Mouse (Mus musculus) heart, postnatal 25 days (tissue): ENCODE measurements around the gene Mpp6. TPM values are rescaled to one million over a fixed set of nuclear protein-coding genes. Genes with fewer than 3 reads are reported as not detected.

Source experiments
- DNase-seq: peaks from one replicate; pipeline ENCODE4 v3.0.0; 2022; ENCODE audit warnings: low spot score
- intact Hi-C: fragments of 180-260 bp; cut with DNase I; formaldehyde crosslinking; loops from one replicate; pipeline ENCODE4 v1.15.1; 2025
- total RNA-seq, 2 experiments: library from RNA; stranded (reverse); gene quantifications; 2 replicates each; pipeline ENCODE4 v1.2.3; 2021

Mpp6 gene
- total RNA-seq, 2 experiments from 2014 or later = 59.7 to 61.3 TPM

DNA sequence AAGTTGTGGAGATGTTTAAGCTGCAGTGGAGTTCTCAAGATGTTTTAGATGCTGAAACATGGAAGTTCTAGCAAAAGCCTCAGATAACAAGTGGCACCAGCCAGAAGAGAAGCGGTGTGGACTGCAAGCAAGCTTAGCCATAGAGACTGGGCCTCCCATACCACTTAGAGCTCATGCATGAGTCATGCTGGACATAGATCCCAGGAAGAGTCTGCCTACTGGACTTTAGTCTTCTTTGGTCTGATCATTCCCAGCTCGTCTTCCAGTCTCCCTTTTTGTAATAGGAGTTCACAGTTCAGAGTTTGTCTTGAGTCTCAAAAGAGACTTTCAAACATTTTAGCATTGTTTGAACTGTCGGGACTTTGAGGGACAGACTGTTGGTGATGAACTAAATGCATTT is 29.5 kb downstream of the Mpp6 start:
- intact Hi-C loops = no loop called here

DNA sequence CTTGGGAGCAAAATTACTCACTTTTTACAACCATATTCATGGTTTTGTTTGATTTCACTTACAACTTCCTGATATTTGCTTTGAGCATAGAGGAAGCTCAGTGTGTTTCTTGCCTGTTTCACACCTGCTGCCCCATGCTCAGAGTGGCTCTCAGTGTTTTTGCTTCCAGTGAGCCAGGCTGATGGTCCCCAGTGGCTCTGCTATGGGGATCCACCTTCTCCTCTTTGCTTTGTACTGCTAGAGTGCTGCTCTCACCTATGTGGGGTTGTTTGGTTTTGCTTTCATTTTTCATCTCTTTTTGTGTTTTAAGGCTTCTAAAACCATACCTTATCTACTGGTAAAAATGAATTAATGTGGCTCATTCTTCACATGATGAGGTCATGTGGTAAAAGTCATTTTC is 36.1 kb downstream of the Mpp6 start:
- no peak for DNase-seq
- intact Hi-C loops = no loop called here

More for the DNA sequence above, 29.5 kb downstream of the Mpp6 start:
- DNase-seq = no peak

- DNase-seq = no peak
- intact Hi-C loops = no loop called here
These were observed 39.3 kb downstream of the Mpp6 start for GRCm38 (mm10) chr6:50149378-50149777.

DNA sequence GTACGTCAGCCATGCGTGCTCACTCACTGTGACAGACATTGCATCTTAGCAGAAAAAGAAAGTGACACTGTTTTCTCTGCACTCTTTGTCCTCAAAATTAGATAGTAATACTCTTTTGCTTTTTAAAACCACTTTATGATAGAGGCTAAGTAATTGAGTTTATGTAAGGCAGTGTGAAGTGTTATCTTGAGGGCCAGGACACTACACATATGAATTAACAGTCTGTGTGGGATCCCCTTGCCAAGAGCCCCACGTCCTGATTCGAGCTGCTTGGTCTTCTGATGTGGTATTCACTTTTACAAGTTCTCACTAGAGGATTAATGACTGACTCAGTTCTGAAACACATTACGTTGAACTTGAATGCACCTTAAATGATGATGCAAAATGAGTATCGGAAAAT is 49.8 kb downstream of the Mpp6 start:
- no peak for DNase-seq
- intact Hi-C loops = no loop called here

GRCm38 (mm10) chr6:50163013-50163412 is 53.0 kb downstream of the Mpp6 start:
- DNase-seq = no peak

DNA sequence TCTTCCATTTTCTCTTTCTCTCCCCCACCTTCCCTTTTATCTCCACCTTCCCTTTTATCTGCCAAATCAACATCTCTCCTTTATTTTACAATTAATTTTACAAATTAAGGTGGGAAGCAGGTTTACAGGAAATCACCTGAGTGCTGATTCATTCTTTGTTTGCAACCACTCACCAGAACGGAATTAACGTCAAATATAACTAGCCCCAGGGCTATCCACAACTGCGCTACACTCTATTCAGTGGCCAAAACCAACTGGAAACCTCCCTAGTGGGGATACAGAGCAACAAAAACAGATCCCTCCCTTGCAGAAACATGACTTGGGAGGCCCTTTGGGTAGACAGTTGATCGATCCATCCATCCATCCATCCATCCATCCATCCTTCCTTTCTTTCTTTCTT is 58.8 kb downstream of the Mpp6 start:
- DNase-seq = no peak
- intact Hi-C loops = no loop called here

More at GRCm38 (mm10) chr6:50163013-50163412, 53.0 kb downstream of the Mpp6 start:
- intact Hi-C loops = no loop called here

DNA sequence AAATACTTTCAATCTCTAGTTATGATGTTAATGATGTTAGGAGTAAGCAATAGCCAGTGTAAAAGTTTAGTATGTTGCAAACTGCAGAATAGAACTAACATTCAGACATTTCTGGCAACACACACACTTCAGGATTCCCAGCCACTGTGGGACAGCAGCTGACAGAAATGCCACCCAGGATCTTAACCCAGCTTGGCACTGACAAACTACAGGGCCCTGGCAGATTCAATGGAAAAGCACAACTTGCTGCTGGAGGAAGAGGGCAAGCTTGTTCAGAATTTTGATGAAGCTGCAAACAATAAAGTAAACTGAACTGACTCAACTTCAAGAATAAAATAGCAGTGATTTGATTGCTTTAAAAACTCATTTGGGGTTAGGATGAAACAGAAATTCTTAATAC is 59.7 kb downstream of the Mpp6 start:
- no peak for DNase-seq
- intact Hi-C loops = no loop called here

DNA sequence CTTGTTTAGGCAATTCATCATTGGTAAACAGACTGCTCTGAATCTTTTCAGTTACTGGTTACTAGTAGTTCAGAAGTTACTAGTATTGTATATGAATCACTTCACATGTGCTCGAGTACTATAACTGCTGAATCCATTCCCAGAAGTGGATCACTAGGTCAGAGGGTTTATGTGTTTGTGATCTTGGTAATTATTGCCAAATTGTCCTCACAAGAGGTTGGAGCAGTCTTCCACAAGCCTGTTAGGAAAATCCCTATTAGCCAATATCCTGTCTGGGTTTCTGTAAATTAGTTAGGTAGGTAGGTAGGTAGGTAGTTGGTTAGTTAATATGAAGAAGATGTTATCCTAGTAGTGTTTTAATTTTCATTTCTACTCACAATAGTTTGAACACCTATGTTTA is 65.7 kb downstream of the Mpp6 start:
- intact Hi-C loops = no loop called here
- no peak for DNase-seq

GRCm38 (mm10) chr6:50180189-50180588 is 70.1 kb downstream of the Mpp6 start:
- DNase-seq = no peak
- intact Hi-C loops = loop anchor here (1.0 to 10.0 kb wide), 5 partner anchors 67 to 661 kb away; no protein-coding TSS in a partner anchor

DNA sequence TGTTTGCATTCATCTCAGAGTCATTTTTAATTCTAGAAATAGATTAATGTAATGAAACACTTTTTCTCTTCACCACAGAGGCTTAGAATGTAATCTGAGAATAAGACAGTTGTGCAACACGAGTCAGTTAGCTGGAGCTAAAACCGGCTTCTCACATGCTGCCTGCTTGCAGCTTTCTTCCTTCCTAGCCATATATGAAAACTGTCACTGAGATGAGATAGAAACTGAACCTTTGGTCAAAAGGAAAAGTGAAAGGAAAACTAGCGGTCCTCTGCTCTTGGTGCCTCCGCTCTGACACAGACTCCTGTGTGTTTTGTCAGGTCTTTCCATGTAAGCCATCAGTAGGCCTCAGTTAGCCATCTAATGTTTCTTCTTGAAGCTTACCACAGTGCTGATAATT is 77.9 kb downstream of the Mpp6 start:
- intact Hi-C loops = loop anchor here (10.0 kb wide), 1 partner anchor 347 kb away; no protein-coding TSS in a partner anchor
- no peak for DNase-seq

DNA sequence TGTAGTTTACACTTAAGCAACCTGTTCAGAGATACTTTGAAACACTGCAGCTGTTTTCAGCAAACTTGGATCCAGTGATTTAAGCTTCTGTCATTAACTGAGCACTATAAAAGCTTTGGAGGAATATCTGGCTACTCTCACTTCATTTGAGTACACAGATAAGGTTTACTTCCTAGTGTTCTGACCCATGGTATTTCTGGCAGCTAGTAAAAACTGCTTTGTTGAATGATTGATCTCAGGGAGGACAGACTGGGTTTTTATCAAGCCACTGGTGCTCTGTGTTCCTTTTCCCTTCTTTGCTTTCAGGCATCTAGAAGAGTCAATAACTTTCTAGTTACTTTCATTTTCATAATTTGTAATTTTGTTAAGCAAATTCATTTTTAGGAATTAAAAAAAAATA is 79.3 kb downstream of the Mpp6 start:
- intact Hi-C loops = loop anchor here (10.0 kb wide), 1 partner anchor 345 kb away; no protein-coding TSS in a partner anchor
- no peak for DNase-seq

- DNase-seq = no peak
- intact Hi-C loops = no loop called here
These were observed 81.6 kb downstream of the Mpp6 start for GRCm38 (mm10) chr6:50191605-50192004.

DNA sequence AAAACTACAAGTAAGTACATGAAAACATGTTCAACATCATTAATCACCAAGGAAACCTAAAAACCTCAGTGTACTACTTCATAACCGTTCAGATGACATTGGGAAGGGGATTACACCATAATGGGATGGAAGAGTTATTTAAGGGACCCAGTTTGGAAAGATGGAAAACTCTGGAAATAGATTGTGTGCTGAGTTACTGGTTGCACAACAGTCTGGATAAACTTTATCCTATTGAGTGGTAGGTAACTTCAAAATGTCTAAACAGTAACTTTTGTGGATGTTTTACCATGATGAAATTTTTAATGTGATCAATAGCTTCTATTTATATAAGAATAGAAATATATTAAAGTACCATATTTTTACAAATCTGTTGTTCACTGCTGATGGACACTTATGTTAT is 82.1 kb downstream of the Mpp6 start:
- intact Hi-C loops = no loop called here
- no peak for DNase-seq

GRCm38 (mm10) chr6:50192822-50193221 is 82.8 kb downstream of the Mpp6 start:
- intact Hi-C loops = no loop called here
- DNase-seq = no peak

DNA sequence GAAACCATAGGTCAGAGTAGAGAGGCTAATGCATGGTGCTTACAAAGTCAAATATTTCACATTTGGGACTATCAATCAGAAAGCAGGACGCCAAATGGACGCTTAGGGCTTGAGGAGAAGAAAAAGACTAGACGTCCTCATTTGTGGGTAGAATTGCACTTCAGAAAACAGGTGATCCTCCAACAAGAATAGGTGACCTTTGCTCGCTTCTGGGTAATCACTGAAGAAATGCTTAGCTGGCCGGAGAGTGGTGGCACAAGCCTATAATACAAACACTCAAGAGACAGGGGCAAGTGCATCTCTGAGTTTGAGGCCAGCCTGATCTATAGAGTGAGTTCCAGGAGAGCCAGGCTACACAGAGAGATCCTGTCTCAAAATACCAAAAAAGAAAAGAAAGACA is 83.8 kb downstream of the Mpp6 start:
- no peak for DNase-seq
- intact Hi-C loops = no loop called here

- intact Hi-C loops = no loop called here
- DNase-seq = no peak
These were observed 94.3 kb downstream of the Mpp6 start for GRCm38 (mm10) chr6:50204356-50204755.

DNA sequence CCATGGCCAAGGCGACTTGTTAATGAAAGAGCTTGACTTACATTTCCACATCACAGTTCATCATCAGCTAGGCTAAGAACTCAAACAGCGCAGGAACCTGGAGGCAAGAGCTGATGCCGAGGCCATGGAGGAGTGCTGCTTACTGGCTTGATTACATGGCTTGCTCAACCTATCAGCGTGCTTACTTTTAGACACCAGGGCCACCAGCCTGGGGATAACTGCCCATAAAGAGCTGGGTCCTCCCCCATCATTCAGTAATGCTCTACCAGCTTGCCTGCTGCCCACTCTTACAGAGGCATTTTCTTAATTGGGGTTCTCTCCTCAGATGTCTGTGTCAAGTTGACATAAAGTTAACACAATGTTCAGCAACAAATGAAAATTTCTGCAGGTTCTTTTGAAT is 95.1 kb downstream of the Mpp6 start:
- intact Hi-C loops = no loop called here
- no peak for DNase-seq

DNA sequence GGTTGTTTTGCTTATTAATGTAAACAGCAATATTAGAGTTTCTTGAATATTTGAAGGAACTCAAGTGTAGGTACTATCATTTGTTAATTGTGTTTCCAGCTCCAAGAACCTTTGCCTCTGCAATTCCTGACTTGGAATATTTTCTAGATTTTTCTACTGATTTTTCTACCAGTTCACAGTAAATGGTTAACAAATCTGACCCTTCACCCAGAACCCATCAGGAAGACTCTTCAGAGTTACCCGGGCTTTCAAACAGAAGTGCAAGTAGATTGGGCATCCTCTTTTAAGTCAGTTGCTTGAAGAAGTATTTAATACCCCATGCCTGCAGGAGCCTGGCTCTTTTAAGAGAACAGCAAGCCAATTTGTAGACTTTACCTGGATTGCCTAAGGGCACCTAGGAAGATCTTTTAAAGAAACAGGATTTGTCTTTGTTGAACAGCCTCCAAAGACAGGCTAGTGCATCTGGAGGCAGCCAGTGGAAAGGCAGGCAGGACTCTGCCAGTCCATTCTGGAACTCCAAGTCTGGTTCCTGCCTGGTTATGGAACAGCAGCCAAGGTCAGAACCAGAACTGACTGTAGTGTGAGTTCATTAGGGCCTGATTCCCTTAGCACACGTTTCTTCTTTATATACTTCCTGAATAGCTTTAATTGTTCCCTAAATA is 104.8 kb downstream of the Mpp6 start:
- DNase-seq = no peak
- intact Hi-C loops = no loop called here

GRCm38 (mm10) chr6:50215373-50215745 is 105.3 kb downstream of the Mpp6 start:
- intact Hi-C loops = no loop called here
- no peak for DNase-seq

- intact Hi-C loops = no loop called here
- no peak for DNase-seq
These were observed 105.9 kb downstream of the Mpp6 start for GRCm38 (mm10) chr6:50215986-50216385.

DNA sequence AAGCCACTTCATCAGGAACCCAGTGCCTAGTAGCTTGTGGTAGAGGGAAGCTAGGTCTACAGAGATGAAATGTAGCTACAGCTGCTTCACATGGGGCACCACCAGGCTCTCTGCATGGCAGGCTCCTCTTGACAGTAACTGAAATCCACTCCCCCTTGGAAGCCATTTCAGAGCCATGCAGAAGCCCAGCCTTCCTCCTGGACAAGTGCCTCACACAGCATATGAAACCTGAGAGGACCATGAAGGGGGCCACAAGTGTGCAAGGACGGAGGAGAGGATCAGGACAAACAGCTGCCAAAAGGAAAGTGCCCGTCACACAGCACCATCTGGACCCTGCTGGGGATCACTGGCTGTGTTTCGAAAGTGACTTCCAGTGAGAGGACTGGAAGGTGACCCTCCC is 108.6 kb downstream of the Mpp6 start:
- intact Hi-C loops = no loop called here
- no peak for DNase-seq

GRCm38 (mm10) chr6:50219066-50219465 is 109.0 kb downstream of the Mpp6 start:
- intact Hi-C loops = no loop called here
- no peak for DNase-seq
